Mouse (Mus musculus): ENCODE measurements around the gene Cldn34c1.
"Not testable (repeated sequence)": the region's sequence is repeated elsewhere in the genome, so short reads cannot be mapped to it uniquely, and the experiment has no call there.

GRCm38 (mm10) chrX:123222381-123222780 lies 119.1 kb downstream of the Cldn34c1 start, which contains the start of gene Srsx:
- not testable (repeated sequence) for TF ChIP-seq POLR2A (IDR thresholded peaks at IDR 0.05; ENCODE audit: low read depth, low read length); CTCF (IDR thresholded peaks at IDR 0.05; ENCODE audit: extremely low read depth, insufficient read depth, insufficient read length, insufficient replicate concordance)
